Mouse (Mus musculus): Measurements from ENCODE around the gene Uprt. TPM values are rescaled to one million over a fixed set of nuclear protein-coding genes. Genes with fewer than 3 reads are reported as not detected.

Gene Uprt
- polyA plus RNA-seq, 1 experiment = 4.8 TPM

DNA sequence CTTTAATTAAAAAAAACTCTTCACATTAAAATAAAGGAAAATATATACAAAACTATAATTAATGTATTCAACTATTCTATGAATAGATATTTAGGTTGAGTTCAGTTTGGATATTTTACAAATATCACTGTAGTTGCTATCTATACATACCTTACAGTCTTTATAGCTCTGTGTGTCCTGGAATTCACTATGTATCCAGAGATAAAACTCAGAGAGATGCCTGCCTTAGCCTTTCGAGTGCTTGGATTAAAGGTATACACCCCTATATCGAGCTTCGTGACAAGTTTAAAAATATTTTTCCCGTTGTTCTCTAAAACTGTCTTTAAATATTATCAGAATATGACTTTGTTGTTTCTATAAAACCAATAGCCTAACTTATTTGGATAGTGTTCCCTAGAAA lies 60.0 kb downstream of the Uprt start:
- no peak for TF ChIP-seq CTCF (IDR thresholded peaks at IDR 0.05; ENCODE audit: borderline replicate concordance, control insufficient read depth, extremely low read depth, insufficient read depth, low read length, poor library complexity)
- TF ChIP-seq POLR2A (IDR thresholded peaks at IDR 0.05; ENCODE audit: control insufficient read depth, extremely low read depth, insufficient read depth, low read length, poor library complexity) = no peak
- WGBS = 97% methylated on average over 4 of the region's 4 CpGs
- Histone ChIP-seq H3K27me3 (ENCODE audit: control insufficient read depth, insufficient read depth, low read length) (no peaks in the 10 kb centered on the region), H3K27ac (ENCODE audit: control insufficient read depth, insufficient read depth, low read length) (no peak overlapping the region), H3K4me3 (ENCODE audit: control insufficient read depth, insufficient read depth, low read length) (no peak overlapping the region), H3K36me3 (ENCODE audit: control insufficient read depth, insufficient read depth, low read length) (no peaks in the 10 kb centered on the region), H3K4me1 (replicated peaks; ENCODE audit: control insufficient read depth, insufficient read depth, low read length) (no peaks in the 10 kb centered on the region)
- DNase-seq = no peak

DNA sequence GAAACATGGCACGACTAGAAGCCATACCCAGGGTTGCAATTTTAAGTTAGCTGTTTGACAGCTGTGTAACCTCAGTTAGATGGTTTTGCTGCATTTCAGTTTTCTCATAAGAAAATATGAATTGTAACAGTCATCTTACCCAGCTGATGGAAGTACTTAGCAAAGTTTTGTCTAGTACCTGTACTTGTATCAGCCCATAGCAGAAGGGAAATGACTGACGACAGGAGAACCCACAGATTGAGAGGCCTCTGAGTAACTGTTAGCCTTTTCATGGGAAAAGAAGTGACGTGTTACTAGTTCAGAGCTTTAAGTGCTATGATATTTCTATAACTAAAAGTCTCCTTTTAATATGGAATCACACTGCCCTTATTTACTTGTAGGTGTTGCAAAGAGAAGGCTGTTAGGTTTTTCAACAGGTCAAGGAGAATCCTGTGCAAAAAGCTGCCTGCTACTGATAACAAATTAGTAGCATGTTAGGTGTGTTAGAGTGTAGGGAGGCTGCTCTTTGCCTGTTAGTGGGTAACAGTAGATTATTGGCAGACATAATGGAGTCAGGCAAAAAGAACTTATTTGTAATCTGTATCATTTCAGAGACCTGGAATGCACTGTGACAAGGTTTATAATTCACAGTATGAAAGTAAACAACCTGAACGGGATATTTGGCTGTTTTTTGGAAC lies 61.4 kb downstream of the Uprt start:
- H3K4me3 ChIP-seq (ENCODE audit: control insufficient read depth, insufficient read depth, low read length) = no peak overlapping the region

DNA sequence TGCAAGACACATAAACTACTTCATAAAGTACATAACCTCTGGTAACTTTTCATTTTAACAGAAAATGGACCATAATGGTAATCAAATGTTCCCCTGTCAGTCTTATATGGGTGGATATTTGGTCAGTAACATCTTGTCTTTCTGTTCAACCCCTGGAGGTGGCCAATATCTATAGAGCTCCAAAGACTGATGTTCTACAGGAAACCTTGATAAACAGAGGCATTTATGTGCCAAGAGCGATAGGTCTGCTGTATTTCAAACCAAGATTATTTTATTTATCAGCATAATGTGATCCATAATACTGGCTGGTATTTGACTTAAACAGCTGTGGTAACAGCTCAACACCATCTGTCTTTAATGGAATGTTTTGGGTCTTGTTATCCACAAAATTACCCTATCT lies 62.7 kb downstream of the Uprt start:
- H3K27me3 ChIP-seq (ENCODE audit: control insufficient read depth, insufficient read depth, low read length) = no peaks in the 10 kb centered on the region
- TF ChIP-seq CTCF (IDR thresholded peaks at IDR 0.05; ENCODE audit: borderline replicate concordance, control insufficient read depth, extremely low read depth, insufficient read depth, low read length, poor library complexity) (no peak), POLR2A (IDR thresholded peaks at IDR 0.05; ENCODE audit: control insufficient read depth, extremely low read depth, insufficient read depth, low read length, poor library complexity) (no peak)
- H3K36me3 ChIP-seq (ENCODE audit: control insufficient read depth, insufficient read depth, low read length) = no peaks in the 10 kb centered on the region
- no peak overlapping the region for H3K27ac ChIP-seq (ENCODE audit: control insufficient read depth, insufficient read depth, low read length)
- WGBS = 100% methylated on average over 1 of the region's 1 CpGs
- no peak for DNase-seq
- H3K4me1 ChIP-seq (replicated peaks; ENCODE audit: control insufficient read depth, insufficient read depth, low read length) = no peaks in the 10 kb centered on the region
- no peak overlapping the region for H3K4me3 ChIP-seq (ENCODE audit: control insufficient read depth, insufficient read depth, low read length)

More for the DNA sequence above, 61.4 kb downstream of the Uprt start:
- TF ChIP-seq POLR2A (IDR thresholded peaks at IDR 0.05; ENCODE audit: control insufficient read depth, extremely low read depth, insufficient read depth, low read length, poor library complexity) = no peak
- no peak for TF ChIP-seq CTCF (IDR thresholded peaks at IDR 0.05; ENCODE audit: borderline replicate concordance, control insufficient read depth, extremely low read depth, insufficient read depth, low read length, poor library complexity)
- 95% methylated on average over 4 of the region's 4 CpGs for WGBS
- no peaks in the 10 kb centered on the region for H3K4me1 ChIP-seq (replicated peaks; ENCODE audit: control insufficient read depth, insufficient read depth, low read length)
- no peaks in the 10 kb centered on the region for H3K36me3 ChIP-seq (ENCODE audit: control insufficient read depth, insufficient read depth, low read length)
- no peak for DNase-seq
- H3K27me3 ChIP-seq (ENCODE audit: control insufficient read depth, insufficient read depth, low read length) = no peaks in the 10 kb centered on the region
- H3K27ac ChIP-seq (ENCODE audit: control insufficient read depth, insufficient read depth, low read length) = no peak overlapping the region

Other genes with a start within 250 kb of the Uprt start
- gene Abcb7, start 69.0 kb upstream of the Uprt start, polyA plus RNA-seq (2012; rRNA removed) = 6.6 and 7.6 TPM in 2 replicates
- 4.3 and 4.4 TPM in 2 replicates for gene Zdhhc15, start 188.2 kb downstream of the Uprt start, polyA plus RNA-seq (2012; rRNA removed)